Mouse (Mus musculus): ENCODE measurements at regions not wholly inside any gene's neighbourhood (a gene's known extent, or its start where the extent isn't known, plus 50 kb on each side); places are given as distances from the start of the nearest gene placed in this dataset.
"Not testable (repeated sequence)": the region's sequence is repeated elsewhere in the genome, so short reads cannot be mapped to it uniquely, and the experiment has no call there.

GRCm38 (mm10) chr2:114454901-114455300 is 199.9 kb downstream of the Dph6 start:
- DNase-seq, result no peak

GRCm38 (mm10) chr2:114450185-114450584 is 204.6 kb downstream of the Dph6 start:
- DNase-seq, result no peak

DNA sequence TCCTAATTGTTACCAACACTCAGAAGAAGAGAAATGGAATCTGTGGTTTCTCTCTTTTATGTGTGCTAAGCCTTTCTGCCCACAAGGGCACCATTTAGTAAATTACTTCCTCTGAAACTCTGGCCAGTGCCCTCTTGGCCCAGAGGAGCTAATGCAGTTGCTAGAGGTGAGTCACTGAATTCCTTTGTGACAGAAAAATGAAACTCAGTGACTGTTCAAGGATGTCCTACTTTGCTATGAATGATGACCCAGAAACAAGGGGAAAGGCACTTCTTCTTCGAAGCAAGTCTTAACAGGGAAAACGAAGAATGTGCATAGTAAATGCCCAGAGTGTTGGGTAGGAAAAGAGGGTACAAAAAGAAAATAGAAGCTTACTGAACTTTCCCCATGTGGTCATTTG is 211.0 kb downstream of the Dph6 start:
- DNase-seq, result no peak

GRCm38 (mm10) chr2:114440943-114441342 is 213.8 kb downstream of the Dph6 start:
- no peak for DNase-seq

DNA sequence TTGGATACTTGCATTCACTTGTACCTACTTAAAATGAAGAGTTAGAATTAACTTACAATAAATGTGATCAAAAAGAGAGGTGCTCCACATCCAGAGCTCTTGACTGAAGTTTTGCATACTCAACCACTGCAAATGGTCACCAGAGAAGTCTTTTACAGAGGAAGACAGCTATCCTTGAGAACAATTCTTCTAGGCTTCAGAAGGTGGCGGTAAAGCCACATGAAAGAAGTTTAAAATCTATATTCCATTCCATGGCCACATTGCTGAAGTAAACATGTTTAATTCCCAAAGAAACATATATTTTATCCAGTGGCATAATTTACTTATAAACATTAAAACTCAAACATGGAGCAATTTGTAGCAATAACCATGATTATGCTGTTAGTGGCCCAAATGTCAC is 215.1 kb downstream of the Dph6 start:
- DNase-seq, result no peak

DNA sequence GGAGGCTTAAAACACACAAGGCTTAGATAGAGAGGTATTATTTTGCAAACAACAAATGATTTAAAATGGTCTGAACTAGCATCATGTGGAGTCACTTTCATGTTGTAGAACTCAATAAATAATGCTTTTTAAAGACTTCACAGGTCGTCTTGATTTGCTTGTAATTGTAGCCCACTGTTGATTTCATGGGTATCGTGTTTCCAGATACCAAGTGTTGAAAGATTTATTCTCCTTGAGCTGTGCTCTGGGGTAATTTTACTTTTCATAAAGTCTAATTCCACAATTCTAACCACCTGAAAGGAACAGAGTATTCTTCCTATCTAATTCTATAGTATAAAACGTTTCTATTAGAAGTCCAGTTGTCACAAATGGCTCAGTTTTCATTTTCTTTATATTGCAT is 216.7 kb downstream of the Dph6 start:
- no peak for DNase-seq

DNA sequence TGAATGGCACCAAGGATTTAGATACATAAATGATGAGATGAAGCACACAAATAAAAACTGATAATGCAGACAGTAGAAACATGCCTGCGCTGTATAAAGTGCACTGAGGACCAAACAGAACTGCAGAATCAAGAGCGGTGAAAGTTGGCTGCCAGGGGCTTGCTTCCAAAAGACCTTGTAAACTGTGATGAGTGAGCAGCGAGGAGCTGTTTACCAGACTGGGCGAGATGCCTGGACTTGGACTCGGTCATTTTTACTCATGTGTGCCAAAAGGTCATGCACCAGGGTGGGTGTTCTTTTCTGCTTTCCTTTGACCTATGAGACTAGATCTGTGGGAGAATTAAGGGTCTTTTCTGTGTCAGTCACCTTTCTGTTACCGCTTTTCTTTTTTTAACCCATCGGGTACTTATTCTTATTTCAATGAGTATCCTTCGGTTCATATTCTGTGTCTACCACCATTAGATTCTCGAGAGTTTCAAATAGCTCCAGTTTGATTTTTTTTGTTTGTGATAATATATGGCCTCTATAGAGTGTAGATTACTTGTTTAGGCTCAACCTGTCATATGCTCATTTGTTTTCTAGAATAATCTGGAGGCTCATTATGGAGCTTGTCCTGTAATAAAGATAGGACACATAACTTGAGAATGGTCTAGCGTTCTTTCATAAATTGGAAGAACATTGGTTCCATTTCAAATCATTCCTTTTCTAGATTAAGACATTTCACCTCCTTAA is 226.3 kb upstream of the Zfp770 start:
- DNase-seq, result peak; percentile 43 to 45

- DNase-seq, result no peak
Measured at GRCm38 (mm10) chr2:114419346-114419745, 218.1 kb upstream of the Zfp770 start.

GRCm38 (mm10) chr2:114413013-114413412 is 211.7 kb upstream of the Zfp770 start:
- DNase-seq, result no peak

DNA sequence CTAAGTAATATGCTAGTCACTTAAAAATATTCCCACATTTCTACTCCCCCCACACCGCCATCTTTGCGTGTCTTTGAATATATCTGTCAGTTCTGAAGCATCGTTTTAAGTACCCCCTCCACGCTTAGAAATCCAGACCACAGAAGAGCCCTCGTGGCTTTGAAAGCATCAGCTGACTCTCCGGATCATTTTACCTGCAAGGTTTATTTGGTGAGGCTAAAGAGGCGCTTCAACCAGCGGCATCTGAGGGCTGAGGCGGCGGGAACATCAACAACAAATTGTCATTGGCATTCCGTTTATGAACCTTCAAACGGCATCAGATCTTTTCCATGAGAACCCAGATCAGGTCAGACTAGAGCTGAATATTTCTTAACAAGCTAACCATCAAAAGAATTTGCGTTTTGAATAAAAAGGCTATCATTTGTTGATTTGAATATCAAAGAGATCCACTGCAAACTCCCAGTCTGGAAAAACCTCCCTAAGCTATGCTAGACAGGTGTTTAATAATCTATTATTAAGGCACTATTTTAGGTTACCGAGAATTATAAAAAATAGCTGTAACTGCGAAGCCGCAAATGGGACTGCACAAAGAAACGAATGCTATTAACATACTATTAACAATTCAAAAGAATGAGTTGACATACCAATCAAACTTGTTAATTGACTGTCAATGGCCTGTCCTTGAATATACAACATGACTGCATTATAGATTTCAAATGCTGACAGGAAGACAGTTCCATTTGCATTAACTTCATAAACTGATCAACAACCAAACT is 210.9 kb upstream of the Zfp770 start:
- DNase-seq, result no peak

- DNase-seq, result no peak
Measured at GRCm38 (mm10) chr2:114410717-114411116, 209.4 kb upstream of the Zfp770 start.

GRCm38 (mm10) chr2:114409542-114409941 is 208.3 kb upstream of the Zfp770 start:
- no peak for DNase-seq

DNA sequence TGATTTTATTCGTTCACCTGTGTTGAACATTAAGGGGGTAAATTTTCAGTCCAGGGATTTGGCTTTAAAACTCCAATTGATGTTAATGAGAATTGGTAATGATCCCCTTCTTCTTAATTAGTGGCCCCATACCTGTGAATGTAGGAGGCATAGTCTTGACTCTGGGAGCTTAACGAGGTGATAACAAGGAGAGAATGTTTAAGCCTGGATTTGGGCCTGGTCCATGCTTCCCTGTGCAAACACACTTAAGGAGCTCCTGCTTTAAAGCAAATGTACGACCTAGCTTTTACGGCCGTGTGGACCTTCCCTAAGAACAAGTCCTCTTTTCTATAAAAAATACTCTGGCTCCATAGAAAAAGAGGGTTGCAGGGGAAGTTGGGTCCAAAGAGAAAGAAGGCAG is 206.1 kb upstream of the Zfp770 start:
- no peak for DNase-seq

DNA sequence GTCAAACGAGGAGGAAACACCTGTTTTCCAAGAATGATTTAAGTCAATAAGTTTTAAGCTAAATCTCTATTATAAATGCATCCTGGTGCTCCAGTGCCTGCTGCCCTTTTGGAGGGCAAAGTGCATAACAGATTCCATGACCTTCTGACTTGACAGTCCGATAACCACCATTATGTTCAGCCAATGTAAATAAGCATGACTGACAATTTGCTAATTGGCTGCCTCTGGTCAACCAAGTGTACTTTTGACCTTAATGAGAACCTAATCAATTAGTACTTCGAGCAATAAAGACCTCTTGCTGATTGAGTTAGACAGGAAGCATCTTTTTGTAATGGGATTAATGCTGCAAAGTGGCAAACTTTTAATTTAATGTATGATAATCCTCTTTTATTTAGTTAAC is 183.3 kb upstream of the Zfp770 start:
- DNase-seq, result no peak

DNA sequence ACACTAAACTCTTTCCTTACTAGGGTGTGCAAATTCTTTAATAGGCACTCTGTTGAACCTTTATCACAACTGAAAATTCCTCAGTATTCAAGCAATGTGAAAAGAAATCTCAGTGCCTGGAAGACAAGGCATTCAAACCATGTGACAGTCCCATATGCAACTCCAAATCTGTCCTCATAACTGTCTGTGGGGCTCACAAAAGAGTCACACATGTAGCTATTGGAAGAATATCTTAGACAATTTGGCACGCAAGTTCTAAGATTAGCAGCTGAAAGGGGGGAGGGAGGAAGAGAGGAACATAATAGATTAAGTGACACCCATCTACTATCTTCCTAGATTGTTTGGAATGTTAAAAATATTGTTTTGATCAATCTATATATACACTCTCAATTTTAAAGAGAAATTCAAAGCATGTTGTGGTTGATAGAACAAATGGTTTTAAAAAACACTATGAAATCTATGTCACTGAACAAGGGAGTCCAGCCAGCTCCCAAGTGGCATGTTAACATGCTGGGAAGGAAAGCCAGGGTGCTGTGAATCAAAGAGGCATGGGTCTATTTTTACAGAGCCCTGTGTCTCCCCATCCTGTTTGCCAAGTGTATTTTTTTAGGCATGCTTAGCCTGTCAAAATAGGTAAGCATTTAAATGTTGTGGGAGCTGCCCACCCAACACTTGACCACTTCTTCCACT is 177.7 kb upstream of the Zfp770 start:
- DNase-seq, result no peak

GRCm38 (mm10) chr2:114373476-114373875 is 172.2 kb upstream of the Zfp770 start:
- no peak for DNase-seq

DNA sequence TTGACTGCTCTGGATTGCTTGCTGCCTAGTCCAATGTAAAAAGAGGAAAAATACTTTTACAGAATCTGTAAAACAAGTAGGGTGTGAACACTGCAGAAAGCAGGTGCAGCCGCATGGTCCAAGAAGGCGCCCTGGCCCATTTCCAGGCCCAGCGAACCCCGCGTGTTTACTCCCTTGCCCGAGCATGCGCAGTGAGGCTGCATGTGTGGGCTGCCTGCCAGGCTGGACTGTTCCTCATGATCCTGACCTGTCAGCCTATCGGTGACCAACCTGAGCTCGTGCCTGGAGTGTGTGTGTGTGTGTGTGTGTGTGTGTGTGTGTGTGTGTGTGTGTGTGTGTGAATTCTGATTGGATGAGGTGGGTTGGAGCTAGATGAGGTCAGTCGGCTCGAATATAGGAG is 152.6 kb upstream of the Zfp770 start:
- DNase-seq, result not testable (repeated sequence)

DNA sequence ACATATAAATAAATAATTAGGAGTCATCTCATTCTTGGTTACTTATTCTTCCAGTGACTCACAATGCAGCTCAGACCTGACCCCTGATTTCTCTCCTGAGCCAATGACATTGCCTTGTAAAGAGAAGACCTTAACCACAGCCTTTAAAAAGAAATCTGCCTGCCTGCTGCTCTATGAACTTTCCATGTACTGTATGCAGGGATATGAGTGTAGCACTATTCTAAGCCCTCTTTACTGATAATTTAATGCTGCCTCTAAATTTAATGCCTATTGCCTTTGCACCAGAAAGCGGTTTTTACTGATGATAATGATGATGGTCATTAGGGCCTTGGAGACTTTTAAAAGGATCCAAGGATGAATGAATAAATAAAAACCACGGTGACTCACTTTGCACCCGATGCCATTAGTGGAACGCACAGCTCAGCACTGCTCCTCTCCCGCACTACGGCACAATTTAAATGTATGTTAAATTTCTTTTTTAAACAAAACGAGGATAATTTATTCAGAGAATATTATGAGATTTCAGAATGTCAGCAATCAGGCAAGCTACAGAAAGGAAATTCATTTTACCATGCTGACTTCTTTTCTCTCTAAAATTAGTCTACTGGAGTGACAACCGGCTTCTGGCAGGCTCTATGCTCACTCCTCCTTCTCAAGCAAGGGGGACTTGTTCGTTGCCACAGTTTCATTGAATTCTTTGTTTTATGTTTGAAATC is 139.5 kb upstream of the Zfp770 start:
- DNase-seq, result no peak

GRCm38 (mm10) chr2:114301746-114302145 is 100.5 kb upstream of the Zfp770 start:
- no peak for DNase-seq

- peak in 1 of 2 experiments; percentile 1 for DNase-seq
Measured at GRCm38 (mm10) chr2:114295110-114295509, 93.8 kb upstream of the Zfp770 start.

DNA sequence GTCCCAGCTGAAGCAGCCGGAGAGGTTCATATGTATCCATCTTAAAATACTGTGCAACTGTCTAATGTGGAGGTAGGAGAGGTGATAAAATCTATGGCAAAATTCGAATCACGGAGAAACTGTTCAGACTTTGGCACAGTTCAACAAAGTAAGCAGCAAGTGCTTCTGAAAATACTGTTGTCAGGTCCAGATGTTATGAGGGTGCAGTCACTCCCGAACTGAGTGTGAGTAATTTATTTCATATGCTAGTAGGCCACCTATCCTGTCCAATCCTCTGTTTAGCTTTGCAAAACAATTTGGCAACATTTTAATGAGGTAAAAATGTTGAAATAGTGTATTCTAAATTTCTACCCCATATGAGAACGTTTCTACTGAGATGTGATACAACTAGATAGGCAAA is 90.1 kb upstream of the Zfp770 start:
- DNase-seq, result peak in 1 of 2 experiments; percentile 23

- DNase-seq, result no peak
Measured at GRCm38 (mm10) chr2:114275536-114275935, 74.3 kb upstream of the Zfp770 start.

All from lung, adult 18-20 months (tissue).